ENCODE assay signal across 8 mouse cellular contexts in the genomic region with DNA sequence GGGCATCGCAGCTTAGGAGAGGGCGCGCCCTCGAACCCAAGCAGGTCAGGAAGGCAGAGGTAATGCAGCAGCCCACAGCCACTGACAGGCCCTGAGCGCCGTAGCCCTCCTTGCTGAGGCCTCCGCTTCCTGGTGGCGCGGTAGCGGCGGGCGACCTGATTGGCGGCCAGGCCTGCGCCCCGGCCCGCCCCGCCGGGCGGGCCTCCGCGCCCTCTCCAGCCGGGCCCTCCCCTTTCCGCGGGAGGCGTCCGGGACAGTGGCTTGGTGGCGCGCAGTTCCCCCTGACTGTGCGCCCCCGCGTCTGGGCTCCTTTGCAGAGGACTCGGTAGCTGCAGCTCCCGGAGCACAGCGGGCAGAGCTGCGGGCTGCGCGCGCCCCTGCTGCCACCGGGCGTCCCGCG.
DNase-seq lines count a peak whose midpoint lies in the region; ATAC-seq and TF ChIP-seq lines count a peak whose summit lies in the region.
"Not testable (repeated sequence)": the region's sequence is repeated elsewhere in the genome, so short reads cannot be mapped to it uniquely, and the experiment has no call there.

No protein-coding gene starts in this region.

- peak overlapping the region; percentile 63 for H3K4me2 ChIP-seq in heart, embryonic 13.5 days
- H3K4me2 ChIP-seq in intestine, embryonic 16.5 days (ENCODE audit: low read depth, low read length): peak overlapping the region; percentile 32; the same call in 1 of the 2 replicates
- peak overlapping the region; percentile 57 for H3K4me2 ChIP-seq in liver, embryonic 12.5 days
- H3K4me2 ChIP-seq in midbrain, embryonic 15.5 days: peak overlapping the region; percentile 38
- peak overlapping the region; percentile 25; the same call in 1 of the 2 replicates for H3K4me2 ChIP-seq in stomach, embryonic 14.5 days (replicated peaks; ENCODE audit: low read depth, low read length)

- H3K36me3 ChIP-seq in C2C12 (ENCODE audit: control insufficient read depth, insufficient read depth); forebrain, embryonic 10.5 days (replicated peaks); heart, embryonic 13.5 days; intestine, embryonic 16.5 days (ENCODE audit: control insufficient read depth, insufficient read depth, low read length); liver, embryonic 12.5 days; midbrain, embryonic 15.5 days (replicated peaks); stomach, embryonic 14.5 days (ENCODE audit: control insufficient read depth, insufficient read depth, low read length): not testable (repeated sequence)

- H3K9me3 ChIP-seq in forebrain, embryonic 10.5 days: peaks cover 14% of the 10 kb centered on the region
- H3K9me3 ChIP-seq in heart, embryonic 13.5 days; intestine, embryonic 16.5 days (ENCODE audit: control insufficient read depth, low read length); liver, embryonic 12.5 days (replicated peaks); midbrain, embryonic 15.5 days; stomach, embryonic 14.5 days (ENCODE audit: control insufficient read depth, low read depth, low read length): not testable (repeated sequence)

- H3K27me3 ChIP-seq in C2C12 (ENCODE audit: control insufficient read depth, insufficient read depth, insufficient read length); forebrain, embryonic 10.5 days (ENCODE audit: poor library complexity, severe bottlenecking); heart, embryonic 13.5 days (replicated peaks); intestine, embryonic 16.5 days (replicated peaks; ENCODE audit: control insufficient read depth, insufficient read depth, low read length); liver, embryonic 12.5 days (replicated peaks); midbrain, embryonic 15.5 days (replicated peaks); stomach, embryonic 14.5 days (ENCODE audit: control insufficient read depth, insufficient read depth, low read length): not testable (repeated sequence)

- H3K4me1 ChIP-seq in forebrain, embryonic 10.5 days; heart, embryonic 13.5 days; intestine, embryonic 16.5 days (ENCODE audit: control insufficient read depth, insufficient read depth, low read length); liver, embryonic 12.5 days; midbrain, embryonic 15.5 days; stomach, embryonic 14.5 days (ENCODE audit: control insufficient read depth, insufficient read depth, low read length): not testable (repeated sequence)

- peak overlapping the region; percentile 80; the same call in 1 of the 2 replicates for H3K9ac ChIP-seq in heart, embryonic 13.5 days
- H3K9ac ChIP-seq in intestine, embryonic 16.5 days (ENCODE audit: low read depth, low read length): peak overlapping the region; percentile 61; the same call in 1 of the 2 replicates
- not testable (repeated sequence) for H3K9ac ChIP-seq in liver, embryonic 12.5 days; midbrain, embryonic 15.5 days; stomach, embryonic 14.5 days (replicated peaks; ENCODE audit: low read depth, low read length)

- TF ChIP-seq CTCF in C2C12 (IDR thresholded peaks at IDR 0.05; ENCODE audit: control insufficient read depth, insufficient read depth, insufficient read length): not testable (repeated sequence)

- H3K27ac ChIP-seq in forebrain, embryonic 10.5 days: peak overlapping the region; percentile 78; the same call in 1 of the 2 replicates
- not testable (repeated sequence) for H3K27ac ChIP-seq in heart, embryonic 13.5 days (replicated peaks); intestine, embryonic 16.5 days (ENCODE audit: low read length); liver, embryonic 12.5 days; midbrain, embryonic 15.5 days; stomach, embryonic 14.5 days (ENCODE audit: low read length)

- not testable (repeated sequence) for H3K79me2 ChIP-seq in C2C12 (ENCODE audit: control insufficient read depth, insufficient read depth)

- not testable (repeated sequence) for ATAC-seq in heart, embryonic 13.5 days (ENCODE audit: extremely low read depth, insufficient number of reproducible peaks, low FRiP score, low TSS enrichment); intestine, embryonic 16.5 days; liver, embryonic 12.5 days; midbrain, embryonic 15.5 days (replicated peaks); stomach, embryonic 14.5 days (ENCODE audit: insufficient number of reproducible peaks, insufficient read depth, low FRiP score, low read depth)

- H3K79me3 ChIP-seq in C2C12 (ENCODE audit: low read depth): not testable (repeated sequence)

- peak; percentile 2 for DNase-seq in brain, adult 2 months (ENCODE audit: low read depth, low spot score)
- DNase-seq in forebrain, embryonic 10.5 days (ENCODE audit: extremely low spot score, low spot score): peak; percentile 35

- WGBS in forebrain, embryonic 10.5 days: 1% methylated on average over 34 of the region's 42 CpGs
- 1% methylated on average over 31 of the region's 42 CpGs for WGBS in heart, embryonic 13.5 days
- 1% methylated on average over 36 of the region's 42 CpGs for WGBS in intestine, embryonic 16.5 days
- WGBS in liver, embryonic 12.5 days (ENCODE audit: insufficient replicate concordance): under 1% methylated on average over 33 of the region's 42 CpGs
- 4% methylated on average over 35 of the region's 42 CpGs for WGBS in midbrain, embryonic 15.5 days
- 2% methylated on average over 21 of the region's 42 CpGs for WGBS in stomach, embryonic 14.5 days

- H3ac ChIP-seq in C2C12 (ENCODE audit: control insufficient read depth, insufficient read length, low read depth): not testable (repeated sequence)

- H3K4me3 ChIP-seq in C2C12 (ENCODE audit: insufficient read depth, poor library complexity, severe bottlenecking): peak overlapping the region; percentile 41
- H3K4me3 ChIP-seq in forebrain, embryonic 10.5 days: peak overlapping the region; percentile 58
- H3K4me3 ChIP-seq in heart, embryonic 13.5 days: peak overlapping the region; percentile 60
- H3K4me3 ChIP-seq in intestine, embryonic 16.5 days (ENCODE audit: low read length): peak overlapping the region; percentile 52
- H3K4me3 ChIP-seq in liver, embryonic 12.5 days: peak overlapping the region; percentile 52
- H3K4me3 ChIP-seq in midbrain, embryonic 15.5 days: peak overlapping the region; percentile 37
- H3K4me3 ChIP-seq in stomach, embryonic 14.5 days (ENCODE audit: low read depth, low read length): peak overlapping the region; percentile 33
